Mouse (Mus musculus) megakaryocyte, adult 5-6 weeks (primary cell): ENCODE data around the gene Mb21d2. TPM values are rescaled to one million over a fixed set of nuclear protein-coding genes. Genes with fewer than 3 reads are reported as not detected.

Experiments used
- ATAC-seq: 2 replicates; pipeline ENCODE4 v1.8.0; 2016; ENCODE audit warnings: mild to moderate bottlenecking, inconsistent platforms; ENCODE audit not compliant: poor library complexity, severe bottlenecking
- total RNA-seq, 2 experiments: library from RNA; stranded (forward) in 1 of 2; stranded (reverse) in 1 of 2; fragments of 153-499, 151-499 nt in 1 of 2; fragments of 221-1000, 200-1000 nt in 1 of 2; gene quantifications; 2 replicates each; pipeline versions ENCODE4 v1.2.3 to v1.2.4; 2015 to 2017

Gene Mb21d2
- total RNA-seq (2015): not detected in 2 replicates
- not detected in 2 replicates for total RNA-seq (2017)

- ATAC-seq: no peak
Measured at GRCm38 (mm10) chr16:28928815-28929685, at the start of gene Mb21d2. Mb21d2 (minus strand) TSS chr16:28929673.

- no peak for ATAC-seq
Measured at GRCm38 (mm10) chr16:28966236-28966635, 36.8 kb upstream of the Mb21d2 start.

- no peak for ATAC-seq
Measured at GRCm38 (mm10) chr16:28964048-28964447, 34.6 kb upstream of the Mb21d2 start.

- ATAC-seq: no peak
Measured at GRCm38 (mm10) chr16:28962987-28963386, 33.5 kb upstream of the Mb21d2 start.

- no peak for ATAC-seq
Measured at GRCm38 (mm10) chr16:28949810-28950209, 20.3 kb upstream of the Mb21d2 start.

- no peak for ATAC-seq
Measured at GRCm38 (mm10) chr16:28943254-28943653, 13.8 kb upstream of the Mb21d2 start.

GRCm38 (mm10) chr16:28936181-28936792 is 6.8 kb upstream of the Mb21d2 start:
- no peak for ATAC-seq

GRCm38 (mm10) chr16:28935701-28936100 is 6.2 kb upstream of the Mb21d2 start:
- no peak for ATAC-seq

- ATAC-seq: no peak
Measured at GRCm38 (mm10) chr16:28931213-28931612, 1.7 kb upstream of the Mb21d2 start.

- ATAC-seq: no peak
Measured at GRCm38 (mm10) chr16:28930426-28930825, 953 bp upstream of the Mb21d2 start.

GRCm38 (mm10) chr16:28929686-28930291 is 316 bp upstream of the Mb21d2 start:
- ATAC-seq: no peak

GRCm38 (mm10) chr16:28928466-28928814 is 1.0 kb downstream of the Mb21d2 start:
- no peak for ATAC-seq

- ATAC-seq: no peak
Measured at GRCm38 (mm10) chr16:28927381-28927780, 2.1 kb downstream of the Mb21d2 start.

- no peak for ATAC-seq
Measured at GRCm38 (mm10) chr16:28919320-28919885, 10.1 kb downstream of the Mb21d2 start.

- ATAC-seq: no peak
Measured at GRCm38 (mm10) chr16:28915362-28915761, 14.1 kb downstream of the Mb21d2 start.

- ATAC-seq: no peak
Measured at GRCm38 (mm10) chr16:28914709-28915108, 14.8 kb downstream of the Mb21d2 start.

GRCm38 (mm10) chr16:28911414-28912050 is 17.9 kb downstream of the Mb21d2 start:
- ATAC-seq: peak; percentile 86

GRCm38 (mm10) chr16:28906370-28907275 is 22.9 kb downstream of the Mb21d2 start:
- ATAC-seq: no peak

- no peak for ATAC-seq
Measured at GRCm38 (mm10) chr16:28905567-28906289, 23.7 kb downstream of the Mb21d2 start.
